Mouse (Mus musculus) kidney, adult 2 months (tissue): ENCODE results near the gene Sar1b. TPM values are rescaled to one million over a fixed set of nuclear protein-coding genes. Genes with fewer than 3 reads are reported as not detected.

ENCODE experiments used
- DNase-seq: peaks from one replicate; pipeline ENCODE4 v3.0.0; 2021
- H3K27ac ChIP-seq: fragments of 200-500 bp; 2 replicates; pipeline ENCODE4 v1.5.1; 2012; ENCODE audit warnings: low read depth, low read length, control low read depth, inconsistent platforms; ENCODE audit not compliant: insufficient read depth
- H3K27me3 ChIP-seq: fragments of 200-500 bp; replicated peaks from 2 replicates; pipeline ENCODE4 v1.6.1; 2012; ENCODE audit warnings: mild to moderate bottlenecking, moderate library complexity, low read length, inconsistent platforms; ENCODE audit not compliant: control insufficient read depth, insufficient read depth
- H3K36me3 ChIP-seq: fragments of 200-500 bp; 2 replicates; pipeline ENCODE4 v1.6.1; 2012; ENCODE audit warnings: mild to moderate bottlenecking, moderate library complexity, low read length, inconsistent platforms; ENCODE audit not compliant: control insufficient read depth, insufficient read depth
- H3K4me1 ChIP-seq: fragments of 200-500 bp; 2 replicates; pipeline ENCODE4 v1.6.1; 2011; ENCODE audit warnings: low read length; ENCODE audit not compliant: control insufficient read depth, insufficient read depth
- H3K4me3 ChIP-seq: fragments of 200-500 bp; 2 replicates; pipeline ENCODE4 v1.5.1; 2011; ENCODE audit warnings: mild to moderate bottlenecking, low read depth, low read length, control low read depth; ENCODE audit not compliant: insufficient read depth
- CTCF ChIP-seq: fragments of 200-500 bp; conservative IDR thresholded peaks from 2 replicates; pipeline ENCODE4 v1.5.1; 2011; ENCODE audit warnings: low read depth, mild to moderate bottlenecking, control low read depth, low read length, moderate library complexity, mixed read lengths; ENCODE audit not compliant: insufficient read depth, insufficient read length
- POLR2A ChIP-seq: fragments of 200-500 bp; IDR thresholded peaks from one replicate; pipeline ENCODE4 v1.6.1; 2011; ENCODE audit warnings: low read depth, low read length, control low read depth
- WGBS: fragments of 180-500 bp; shearing (Covaris S2); methylation state at CpG from one replicate; pipeline ENCODE4 v1.1.7; 2018; 5-methylcytosine and 5-hydroxymethylcytosine counted together
- polyA plus RNA-seq: library from polyadenylated mRNA; depleted of rRNA; stranded (reverse); fragments of >200 nt; gene quantifications from 2 replicates; pipeline ENCODE4 v1.2.3, GENCODE M21; 2012

The Sar1b gene
- polyA plus RNA-seq, 1 experiment = 62.2 TPM

GRCm38 (mm10) chr11:51761241-51761640 is 2.2 kb upstream of the Sar1b start:
- Histone ChIP-seq H3K36me3 (no peaks in the 10 kb centered on the region), H3K27ac (no peak overlapping the region), H3K4me1 (peaks cover 13% of the 10 kb centered on the region), H3K27me3 (no peaks in the 10 kb centered on the region), H3K4me3 (no peak overlapping the region)
- 74% methylated on average over 5 of the region's 5 CpGs for WGBS
- TF ChIP-seq POLR2A = no peak
- no peak for TF ChIP-seq CTCF
- no peak for DNase-seq

- DNase-seq = no peak
- Histone ChIP-seq H3K27me3 (no peaks in the 10 kb centered on the region), H3K4me1 (peaks cover 18% of the 10 kb centered on the region), H3K36me3 (no peaks in the 10 kb centered on the region), H3K4me3 (peak overlapping the region; percentile 99), H3K27ac (peak overlapping the region; percentile 80)
- TF ChIP-seq POLR2A (no peak), CTCF (no peak)
- 3% methylated on average over 13 of the region's 13 CpGs for WGBS
Observed at GRCm38 (mm10) chr11:51763955-51764354, 468 bp downstream of the Sar1b start.

- Histone ChIP-seq H3K27me3 (no peaks in the 10 kb centered on the region), H3K4me1 (peaks cover 18% of the 10 kb centered on the region), H3K36me3 (no peaks in the 10 kb centered on the region), H3K27ac (no peak overlapping the region), H3K4me3 (no peak overlapping the region)
- WGBS = 75% methylated on average over 4 of the region's 4 CpGs
- no peak for DNase-seq
- TF ChIP-seq CTCF (no peak), POLR2A (no peak)
Observed at GRCm38 (mm10) chr11:51764816-51765215, 1.3 kb downstream of the Sar1b start.

- Histone ChIP-seq H3K36me3 (no peaks in the 10 kb centered on the region), H3K27me3 (no peaks in the 10 kb centered on the region), H3K27ac (peak overlapping the region; percentile 93), H3K4me1 (peaks cover 18% of the 10 kb centered on the region), H3K4me3 (no peak overlapping the region)
- TF ChIP-seq POLR2A (no peak), CTCF (no peak)
- WGBS = 36% methylated on average over 8 of the region's 8 CpGs
- DNase-seq = peak; percentile 88
Observed at GRCm38 (mm10) chr11:51767579-51768220, 4.2 kb downstream of the Sar1b start.

- Histone ChIP-seq H3K36me3 (no peaks in the 10 kb centered on the region), H3K27ac (peak overlapping the region; percentile 58), H3K27me3 (no peaks in the 10 kb centered on the region), H3K4me3 (no peak overlapping the region), H3K4me1 (peaks cover 15% of the 10 kb centered on the region)
- DNase-seq = peak; percentile 26
- WGBS = 32% methylated on average over 5 of the region's 5 CpGs
- TF ChIP-seq CTCF (no peak), POLR2A (no peak)
Observed at GRCm38 (mm10) chr11:51768296-51768695, 4.8 kb downstream of the Sar1b start.

- Histone ChIP-seq H3K27ac (no peak overlapping the region), H3K27me3 (no peaks in the 10 kb centered on the region), H3K4me3 (no peak overlapping the region), H3K4me1 (no peaks in the 10 kb centered on the region; the same call in 1 of the 2 replicates), H3K36me3 (no peaks in the 10 kb centered on the region; the same call in none of the 2 replicates)
- TF ChIP-seq POLR2A (no peak), CTCF (no peak)
- DNase-seq = no peak
- WGBS = 93% methylated on average over 3 of the region's 3 CpGs
Observed at GRCm38 (mm10) chr11:51775507-51775906, 12.0 kb downstream of the Sar1b start.

- Histone ChIP-seq H3K4me3 (no peak overlapping the region), H3K36me3 (peaks cover 2% of the 10 kb centered on the region), H3K4me1 (no peaks in the 10 kb centered on the region; the same call in 1 of the 2 replicates), H3K27me3 (no peaks in the 10 kb centered on the region), H3K27ac (no peak overlapping the region)
- no peak for DNase-seq
- WGBS = 90% methylated on average over 5 of the region's 5 CpGs
- TF ChIP-seq POLR2A (no peak), CTCF (no peak)
Observed at GRCm38 (mm10) chr11:51777478-51777877, 14.0 kb downstream of the Sar1b start.

GRCm38 (mm10) chr11:51780773-51781267 is 17.3 kb downstream of the Sar1b start:
- no peak overlapping the region for H3K4me3 ChIP-seq
- H3K4me1 ChIP-seq = no peaks in the 10 kb centered on the region
- WGBS = 80% methylated on average over 9 of the region's 9 CpGs
- no peak for TF ChIP-seq POLR2A
- no peak for TF ChIP-seq CTCF
- no peaks in the 10 kb centered on the region for H3K27me3 ChIP-seq
- no peak for DNase-seq
- no peak overlapping the region for H3K27ac ChIP-seq
- H3K36me3 ChIP-seq = peaks cover 2% of the 10 kb centered on the region
